Mouse (Mus musculus): ENCODE results near the gene Aven.

Gene Aven

DNA sequence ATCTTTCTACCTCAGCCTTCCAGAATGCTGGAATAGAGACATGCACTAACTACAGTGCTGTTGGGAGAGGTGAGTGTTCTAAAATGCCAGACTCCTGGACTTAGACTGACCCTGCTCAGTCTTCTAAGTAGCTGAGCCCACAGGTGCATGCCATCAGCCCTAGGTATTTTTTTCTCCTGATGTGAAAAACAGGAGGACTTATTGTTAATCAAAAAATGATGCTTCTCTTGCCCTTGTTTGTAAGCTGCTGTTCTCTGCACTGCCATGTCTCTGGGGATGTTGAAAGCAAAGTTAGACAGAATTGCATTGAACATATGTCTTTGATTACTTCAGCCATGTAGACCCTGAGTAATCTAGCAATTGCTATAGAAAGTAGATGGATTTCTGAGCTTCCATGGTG is 64.7 kb downstream of the Aven start:
- no peak for DNase-seq (ENCODE audit: low spot score)

DNA sequence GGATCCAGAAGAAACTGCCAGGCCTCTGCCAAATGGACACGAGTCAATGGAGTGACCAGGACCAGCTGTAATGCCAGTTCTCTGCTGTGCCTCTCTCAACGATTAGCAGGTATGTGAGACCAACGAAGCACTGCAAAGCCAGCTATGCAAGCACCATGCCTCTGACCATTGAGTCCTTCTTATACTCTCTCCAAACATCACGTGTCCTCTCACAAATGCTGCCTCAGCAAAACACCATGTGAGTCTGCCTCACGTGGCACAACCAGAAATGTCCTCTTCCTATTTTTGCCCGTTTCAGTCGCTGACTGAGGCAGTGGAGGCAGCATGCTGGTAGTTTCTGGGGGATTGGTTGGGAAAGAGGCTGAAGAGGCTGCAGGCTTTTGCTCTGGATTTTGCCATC is 68.8 kb downstream of the Aven start:
- no peak for DNase-seq (ENCODE audit: low spot score)

DNA sequence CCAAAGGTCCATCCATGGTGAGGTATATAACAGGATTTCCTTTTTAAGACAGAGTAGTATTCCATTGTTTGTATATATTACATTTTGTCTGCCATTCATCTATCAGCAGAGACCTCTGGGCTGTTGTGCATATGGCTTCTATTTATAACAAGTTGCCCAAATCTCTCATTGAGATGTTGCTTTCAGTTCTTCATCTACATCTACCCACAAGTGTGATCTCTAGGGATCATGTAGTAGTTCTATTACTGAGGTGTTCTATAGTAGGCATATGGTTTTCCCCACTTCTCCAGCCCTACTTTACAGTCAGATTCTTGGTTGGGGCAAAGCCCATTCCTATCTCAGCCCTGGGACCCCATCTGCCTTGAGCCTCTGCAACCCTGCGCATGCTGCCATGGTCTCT is 72.3 kb downstream of the Aven start:
- DNase-seq (ENCODE audit: low spot score): no peak

DNA sequence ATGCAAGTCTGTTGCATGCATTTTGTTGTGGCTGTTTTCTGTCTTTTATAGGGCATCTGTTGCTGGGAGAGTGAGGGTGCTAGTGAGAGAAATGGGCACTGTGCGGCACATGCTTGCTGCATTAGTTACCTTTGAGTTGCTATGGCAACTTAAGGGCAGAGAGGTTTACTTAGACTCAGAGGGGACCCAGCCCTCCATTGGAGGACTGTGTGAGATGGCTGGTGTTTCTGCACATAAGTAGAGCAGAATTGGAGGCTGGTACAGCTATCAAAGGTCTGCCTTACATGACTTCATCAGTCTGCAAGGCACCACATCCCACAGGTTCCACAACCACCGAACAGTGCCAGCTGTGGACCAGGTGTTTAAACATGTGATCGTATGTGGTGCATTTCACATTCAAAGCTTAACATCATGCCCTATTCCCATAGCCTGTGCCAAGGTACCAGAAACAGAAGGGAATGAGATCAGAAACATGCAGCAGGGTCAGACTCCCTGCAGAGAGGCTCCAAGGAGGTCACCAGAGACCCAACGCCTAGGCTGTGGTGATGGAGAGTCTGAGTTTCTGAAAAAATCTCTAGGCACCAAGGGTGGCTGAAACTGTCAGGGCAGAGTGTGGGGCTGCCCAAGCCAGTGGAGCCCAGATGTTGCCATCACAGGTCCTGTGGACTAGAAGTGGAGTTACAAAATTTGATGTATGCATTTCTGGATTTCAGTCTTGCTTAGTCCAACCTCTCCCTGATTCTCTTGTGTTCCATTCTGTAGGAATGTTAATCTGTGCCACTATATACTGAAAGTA is 73.7 kb downstream of the Aven start:
- no peak for DNase-seq (ENCODE audit: low spot score)

DNA sequence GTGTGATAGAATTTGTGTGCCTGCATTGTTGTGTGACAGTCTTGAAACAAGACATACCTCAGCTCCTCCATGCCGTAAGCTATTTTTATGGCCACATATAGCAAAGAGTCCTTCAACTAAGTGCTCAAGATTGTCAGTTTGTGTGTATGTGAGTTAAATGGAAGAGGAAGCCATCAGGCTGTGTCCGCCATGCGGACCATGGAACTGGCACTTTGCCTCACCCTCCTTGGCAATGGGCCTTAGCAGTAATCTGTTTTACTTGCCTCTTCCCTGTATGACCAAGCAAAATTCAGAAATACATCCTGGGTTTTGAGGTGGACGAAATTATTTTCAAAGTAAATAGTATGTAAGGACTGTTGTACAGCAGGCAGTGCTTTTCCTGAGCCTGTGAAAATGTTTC is 75.0 kb downstream of the Aven start:
- no peak for DNase-seq (ENCODE audit: low spot score)

GRCm38 (mm10) chr2:112590985-112591384 is 98.2 kb downstream of the Aven start:
- DNase-seq (ENCODE audit: low spot score): no peak

- DNase-seq (ENCODE audit: low spot score): peak; percentile 30
Measured at GRCm38 (mm10) chr2:112591451-112591871, 98.7 kb downstream of the Aven start.

DNA sequence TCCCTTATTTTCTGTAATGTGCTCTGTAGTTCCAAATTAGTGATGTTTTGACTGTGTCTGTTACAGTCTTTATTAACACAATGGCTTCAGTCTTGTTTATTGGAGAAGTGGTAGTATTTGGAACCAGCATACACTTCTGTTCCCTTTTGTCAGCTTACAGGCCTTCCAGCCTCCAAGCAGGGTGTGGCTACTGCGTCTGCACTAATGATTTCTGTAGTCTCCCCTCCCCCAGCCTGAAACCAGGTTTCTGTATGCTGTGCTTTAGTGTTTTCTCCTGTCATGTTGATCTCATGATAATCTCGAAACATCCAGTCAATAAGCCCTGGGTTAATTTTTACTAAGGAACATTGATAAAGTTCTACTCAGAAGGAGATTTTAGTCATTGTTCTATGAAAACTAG is 100.6 kb downstream of the Aven start:
- no peak for DNase-seq (ENCODE audit: low spot score)

- no peak for DNase-seq (ENCODE audit: low spot score)
Measured at GRCm38 (mm10) chr2:112593781-112594180, 101.0 kb downstream of the Aven start.

GRCm38 (mm10) chr2:112595807-112596206 is 103.0 kb downstream of the Aven start:
- no peak for DNase-seq (ENCODE audit: low spot score)

DNA sequence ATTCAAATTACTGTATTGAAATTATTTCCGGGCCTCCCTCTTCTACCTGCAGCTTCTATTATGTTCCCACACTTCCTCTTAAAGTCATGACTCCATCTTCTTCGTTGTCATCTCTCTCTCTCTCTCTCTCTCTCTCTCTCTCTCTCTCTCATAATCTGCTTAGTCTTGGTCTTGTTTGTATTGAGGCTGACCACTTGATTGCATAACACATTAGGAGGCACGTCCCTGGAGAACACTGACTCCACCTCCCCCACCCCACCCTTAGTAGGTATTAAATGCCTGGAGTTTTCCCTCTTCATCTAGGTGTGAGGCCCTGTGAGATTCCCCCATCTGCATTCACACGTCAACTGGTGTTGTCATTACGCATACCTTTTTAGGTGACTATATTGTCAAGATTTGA is 103.7 kb downstream of the Aven start:
- DNase-seq (ENCODE audit: low spot score): no peak

- no peak for DNase-seq (ENCODE audit: low spot score)
Measured at GRCm38 (mm10) chr2:112597064-112597463, 104.3 kb downstream of the Aven start.

- peak; percentile 50 for DNase-seq (ENCODE audit: low spot score)
Measured at GRCm38 (mm10) chr2:112600222-112600621, 107.5 kb downstream of the Aven start.

- no peak for DNase-seq (ENCODE audit: low spot score)
Measured at GRCm38 (mm10) chr2:112602487-112602886, 109.7 kb downstream of the Aven start.

DNA sequence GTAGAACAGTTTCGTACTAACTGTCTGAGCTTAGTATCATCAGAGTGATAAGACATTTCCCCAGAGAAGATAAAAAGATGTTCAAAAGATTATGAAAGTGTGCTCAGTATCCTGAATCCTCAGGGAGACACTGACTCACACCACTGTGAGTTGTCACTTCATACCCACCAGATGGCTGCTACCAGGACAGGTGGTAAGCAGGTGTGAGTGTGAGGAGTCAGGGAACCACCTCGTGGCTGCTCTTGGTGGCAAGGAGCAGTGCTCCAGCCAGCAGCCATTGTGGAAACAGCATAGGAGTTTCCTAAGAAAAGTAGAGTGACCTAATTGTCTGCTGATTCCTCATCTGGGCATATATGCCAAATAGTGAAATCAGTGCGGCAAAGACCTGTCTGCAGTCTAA is 113.8 kb downstream of the Aven start:
- DNase-seq (ENCODE audit: low spot score): no peak

DNA sequence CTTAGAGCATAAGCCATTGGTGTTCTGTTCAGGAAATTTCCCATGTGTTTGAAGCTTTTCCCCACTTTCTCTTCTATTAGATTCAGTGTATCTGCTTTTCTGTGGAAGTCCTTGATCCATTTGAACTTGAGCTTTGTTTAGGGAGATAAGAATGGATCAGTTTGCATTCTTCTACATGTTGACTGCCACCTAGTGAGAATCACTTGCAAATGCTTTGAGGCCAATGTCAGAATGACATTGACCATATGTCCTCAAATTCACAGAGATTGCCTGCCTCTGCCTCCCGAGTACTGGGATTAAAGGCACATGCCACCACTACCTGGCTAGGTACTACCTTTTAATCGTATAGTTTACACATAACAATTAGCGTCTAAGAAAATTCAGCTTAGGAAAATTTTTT is 119.9 kb downstream of the Aven start:
- no peak for DNase-seq (ENCODE audit: low spot score)

- no peak for DNase-seq (ENCODE audit: low spot score)
Measured at GRCm38 (mm10) chr2:112614375-112614774, 121.6 kb downstream of the Aven start.

DNA sequence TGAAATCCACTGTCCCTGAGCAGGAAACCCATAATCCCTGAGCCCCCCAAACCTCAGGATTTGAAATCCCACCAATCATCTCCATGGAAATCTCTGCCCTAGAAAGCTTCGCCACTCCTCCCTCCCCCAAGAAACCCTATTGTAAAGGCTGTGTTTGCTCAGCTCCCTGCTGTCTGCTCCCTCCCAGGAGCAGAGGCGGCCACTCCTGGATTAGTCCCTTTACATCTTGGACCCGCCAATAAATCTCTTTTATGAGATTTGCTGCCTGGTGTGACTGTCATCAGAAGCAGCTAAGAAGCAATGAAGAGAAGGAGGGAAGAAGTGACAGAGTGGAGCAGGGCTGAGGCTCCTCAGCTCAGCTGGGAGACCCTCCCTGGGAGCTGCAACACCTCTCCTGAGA is 124.4 kb downstream of the Aven start:
- no peak for DNase-seq (ENCODE audit: low spot score)

- no peak for DNase-seq (ENCODE audit: low spot score)
Measured at GRCm38 (mm10) chr2:112625156-112625555, 132.4 kb downstream of the Aven start.

GRCm38 (mm10) chr2:112630669-112631068 is 137.9 kb downstream of the Aven start:
- DNase-seq (ENCODE audit: low spot score): no peak

GRCm38 (mm10) chr2:112632536-112632935 is 139.8 kb downstream of the Aven start:
- DNase-seq (ENCODE audit: low spot score): no peak

- DNase-seq (ENCODE audit: low spot score): no peak
Measured at GRCm38 (mm10) chr2:112637206-112637605, 144.4 kb downstream of the Aven start.

GRCm38 (mm10) chr2:112653836-112654235 is 161.1 kb downstream of the Aven start:
- DNase-seq (ENCODE audit: low spot score): no peak

- no peak for DNase-seq (ENCODE audit: low spot score)
Measured at GRCm38 (mm10) chr2:112656131-112656530, 163.4 kb downstream of the Aven start.

Measured in retina, embryonic 14.5 days (tissue).